Mouse (Mus musculus) fibroblast of lung, adult 2 months (primary cell): Measurements from ENCODE around the gene Arpp19.

ENCODE experiments used
- DNase-seq: peaks from one replicate; pipeline ENCODE4 v3.0.0-alpha.2; 2011; ENCODE audit warnings: low read depth

Arpp19 gene

DNA sequence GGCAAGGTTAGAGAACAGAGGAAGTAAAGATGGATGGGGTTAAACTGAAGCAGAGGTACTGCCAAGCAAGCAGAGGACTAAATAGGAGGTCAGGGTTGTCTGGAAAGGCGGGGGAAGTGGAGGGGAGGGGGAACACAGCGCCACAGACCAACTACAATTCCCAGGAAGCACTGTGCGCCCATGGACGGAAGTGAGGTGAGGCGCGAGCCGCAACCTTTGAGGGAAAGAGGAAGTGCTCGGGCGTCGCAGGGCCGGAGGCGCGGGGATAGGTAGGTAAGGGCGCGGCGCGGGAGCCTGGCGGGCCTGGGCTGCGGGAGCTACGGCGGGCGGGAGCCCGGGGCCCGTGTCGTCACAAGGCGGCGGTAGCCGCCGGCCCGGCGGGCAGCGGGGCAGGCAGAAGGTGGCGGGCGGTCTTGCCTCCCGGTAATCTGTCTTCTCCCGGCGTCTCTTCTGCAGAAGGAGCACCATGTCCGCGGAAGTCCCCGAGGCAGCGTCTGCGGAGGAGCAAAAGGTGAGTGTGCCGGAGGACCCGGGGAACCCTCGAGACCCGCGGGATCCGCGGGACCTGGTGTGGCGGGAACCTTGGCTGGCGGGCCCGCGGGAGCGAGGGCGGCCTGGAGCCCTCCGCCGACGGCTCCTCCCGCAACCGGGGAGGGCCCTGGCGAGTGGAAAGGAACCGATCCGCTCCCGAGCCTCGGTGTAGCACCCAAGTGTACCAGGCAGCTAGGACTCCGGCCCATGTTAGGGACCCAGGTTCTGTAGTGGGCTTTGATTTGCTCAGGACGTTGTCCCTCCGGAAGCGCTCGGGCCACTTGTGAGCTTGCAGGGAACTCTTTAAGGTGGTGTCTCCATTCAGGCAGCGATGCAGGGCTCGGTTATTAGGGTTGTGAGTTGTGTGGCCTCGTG, at the start of gene Arpp19:
TSS of gene Arpp19 (plus strand) at position 164 of the 906 bp plus-strand sequence.
- DNase-seq = peak; percentile 53

DNA sequence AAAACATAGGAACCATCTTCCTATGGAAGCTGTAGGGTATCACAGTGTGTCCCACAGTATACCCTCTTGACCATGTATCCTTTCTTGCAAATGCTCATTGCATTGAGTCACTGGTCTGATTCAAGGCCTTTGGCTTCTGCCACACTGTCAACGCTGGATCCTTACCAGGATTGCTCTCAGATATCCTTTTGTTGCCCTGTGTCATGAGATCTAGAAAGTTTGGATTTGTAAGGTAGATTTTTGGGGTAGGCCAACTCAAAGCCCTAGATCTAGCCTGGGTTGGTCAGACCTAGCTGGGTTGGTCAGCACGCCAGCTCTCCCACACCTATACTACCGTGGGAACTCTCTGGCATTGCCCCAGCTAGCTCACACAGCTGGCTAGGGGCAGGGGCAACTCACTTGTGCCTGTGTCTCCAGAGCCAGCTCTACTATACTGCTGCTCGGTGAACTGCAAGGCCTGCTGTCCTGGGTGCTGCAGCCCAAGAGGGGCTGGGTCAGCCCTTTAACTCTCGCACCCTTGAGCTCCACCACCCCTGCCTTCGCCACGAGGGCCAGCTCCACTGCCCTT, 48.4 kb upstream of the Arpp19 start:
- no peak for DNase-seq

DNA sequence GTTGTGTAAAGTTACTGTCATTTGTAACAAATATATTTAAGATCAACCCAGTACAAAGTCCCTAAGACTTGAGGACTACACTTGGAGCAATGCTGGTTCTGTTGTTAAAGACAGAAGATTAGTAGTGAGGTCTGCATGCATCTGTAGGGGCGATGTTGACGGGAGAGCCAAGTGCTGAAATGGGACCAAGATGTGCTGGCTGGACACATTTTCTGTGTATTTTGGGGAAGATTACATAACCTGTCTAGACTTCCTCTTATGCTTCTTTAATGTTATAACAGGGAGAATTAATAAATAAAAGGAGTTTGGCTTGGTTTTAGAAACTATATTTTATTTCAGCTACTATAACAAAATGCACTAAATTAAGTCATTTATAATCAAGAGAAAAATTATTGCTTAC, 47.4 kb upstream of the Arpp19 start:
- DNase-seq = no peak

DNA sequence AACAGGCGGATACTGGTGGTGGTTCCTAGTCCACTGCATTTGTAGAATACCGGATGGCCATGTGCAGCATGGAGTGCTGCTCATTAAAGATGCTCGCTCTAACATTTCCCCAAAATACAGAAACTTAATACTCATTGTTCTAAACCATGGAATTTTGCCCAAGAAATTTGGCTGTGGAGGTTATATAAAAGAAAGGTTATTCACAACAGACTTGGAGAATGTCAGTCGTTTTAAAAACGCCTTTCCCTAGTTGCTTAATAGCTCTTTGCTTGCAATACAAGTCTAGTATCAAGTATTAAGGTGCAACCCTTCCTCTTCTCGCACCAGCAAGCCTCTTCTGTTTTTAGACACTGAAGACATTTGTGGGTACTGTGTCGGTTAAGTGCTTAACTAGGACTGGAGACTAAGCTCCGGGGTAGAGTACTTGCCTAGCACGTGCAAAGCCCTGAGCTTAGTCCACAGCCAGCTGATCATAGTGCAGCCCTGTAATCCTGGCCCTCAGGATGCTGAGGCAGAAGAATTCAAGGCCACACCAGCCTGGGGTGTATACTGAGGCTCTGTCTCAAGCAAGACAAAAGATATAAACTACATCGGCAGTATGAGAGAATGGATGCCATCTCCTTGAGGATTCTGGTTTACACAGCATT, 42.7 kb upstream of the Arpp19 start:
- no peak for DNase-seq

DNA sequence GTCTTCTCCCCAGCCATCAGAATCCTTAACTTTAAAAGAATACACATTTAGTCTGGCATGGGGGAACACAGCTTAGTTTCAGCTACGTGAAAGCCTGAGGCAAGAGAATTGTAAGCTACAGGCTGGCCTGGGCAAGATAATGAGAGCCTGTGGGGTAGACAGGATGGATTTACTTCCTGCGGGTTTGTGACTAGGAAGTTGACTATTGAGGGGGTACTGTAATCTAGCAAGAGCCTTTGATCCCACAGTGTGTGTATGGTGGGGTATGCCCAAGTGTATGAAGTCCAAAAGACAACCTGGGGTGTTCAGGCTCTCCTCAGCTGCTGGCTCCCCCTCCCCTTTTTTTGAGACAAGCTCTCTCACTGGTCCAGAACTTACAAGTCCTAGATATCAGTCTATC, 41.1 kb upstream of the Arpp19 start:
- DNase-seq = no peak

DNA sequence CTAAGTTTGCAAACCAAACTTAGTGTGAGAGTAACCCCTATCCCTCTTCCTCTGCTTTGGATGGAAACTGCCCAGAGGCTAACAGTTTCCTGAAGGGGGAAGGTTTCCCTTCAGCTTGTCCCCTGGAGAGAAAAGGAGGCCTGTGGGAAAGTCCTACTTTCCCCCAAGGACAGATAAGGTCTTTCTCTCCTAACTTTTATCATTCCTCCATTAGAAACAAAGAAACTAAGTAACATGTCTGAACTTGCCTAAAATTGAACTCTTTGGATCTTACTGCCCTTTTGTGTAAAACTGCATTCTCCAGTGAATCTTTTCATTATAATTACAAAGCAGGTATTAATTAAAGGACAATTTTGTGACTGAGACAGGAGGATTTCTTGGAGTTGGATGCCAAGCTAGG, 39.4 kb upstream of the Arpp19 start:
- no peak for DNase-seq

DNA sequence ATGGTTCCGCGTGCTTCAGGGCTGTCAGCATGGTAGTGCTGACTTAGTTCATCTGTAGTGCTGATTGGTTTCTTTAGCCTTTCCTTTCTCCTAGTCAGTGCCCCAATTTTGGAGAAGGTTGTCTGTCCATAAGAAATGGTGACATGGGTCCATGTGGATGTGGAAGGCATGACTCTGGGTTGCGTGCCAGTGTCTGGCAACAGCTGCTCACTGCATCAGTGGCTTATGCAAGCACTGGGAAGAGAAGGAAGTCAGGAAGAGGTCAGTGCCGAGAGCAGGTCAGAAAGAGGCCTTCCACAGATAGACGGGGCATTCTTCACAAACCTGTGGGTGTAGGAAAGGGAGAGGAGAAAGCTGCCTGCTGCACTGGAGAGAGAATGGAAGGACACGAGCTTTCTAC, 36.4 kb upstream of the Arpp19 start:
- DNase-seq = no peak

DNA sequence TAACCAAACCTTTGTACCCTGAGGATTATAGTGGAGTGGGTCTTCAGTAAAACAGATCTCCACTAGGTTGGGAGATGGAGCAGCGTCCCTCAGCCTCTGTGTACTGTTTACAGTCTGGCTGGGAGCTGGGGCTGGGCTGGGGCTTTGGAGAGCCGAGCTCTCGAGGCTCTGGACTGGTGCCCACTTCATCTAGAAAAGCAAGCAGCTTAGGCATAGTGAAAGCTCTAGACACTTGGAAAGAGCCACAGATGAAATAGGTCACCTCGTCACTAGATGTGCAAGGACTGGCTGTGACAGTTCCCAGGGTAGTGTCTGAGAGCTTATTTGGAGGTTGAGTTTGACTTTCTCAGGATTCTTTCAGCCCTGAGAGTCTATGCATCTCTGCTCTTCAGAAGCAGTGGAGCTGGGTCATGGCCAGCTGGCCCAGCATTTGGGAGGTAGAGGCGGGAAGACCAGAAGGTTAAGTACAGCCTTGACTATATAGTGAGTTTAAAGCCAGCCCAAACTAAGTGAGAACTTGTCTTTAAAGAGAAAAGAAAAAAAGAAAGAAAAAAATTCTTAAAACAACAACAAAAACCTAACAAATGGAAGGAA, 35.7 kb upstream of the Arpp19 start:
- no peak for DNase-seq

DNA sequence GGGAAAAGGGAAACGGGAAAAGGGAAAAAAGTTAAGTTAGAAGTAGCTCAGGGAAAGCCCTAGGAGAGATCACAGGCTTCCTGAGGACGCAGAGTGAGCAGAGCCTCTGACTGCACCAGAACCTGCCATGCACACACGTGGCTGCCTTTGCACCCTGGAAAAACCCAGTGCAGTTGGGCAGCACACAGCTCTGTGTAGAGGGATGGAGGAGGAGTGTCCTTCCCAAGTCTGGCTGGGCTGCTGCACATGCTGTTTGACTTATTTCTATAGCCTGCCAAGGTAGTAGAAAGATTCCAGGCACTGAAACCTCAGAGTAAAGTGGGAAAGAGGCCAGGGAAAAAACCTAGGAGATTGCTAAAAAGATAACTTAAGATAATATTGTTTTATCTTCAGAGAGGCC, 35.2 kb upstream of the Arpp19 start:
- no peak for DNase-seq

DNA sequence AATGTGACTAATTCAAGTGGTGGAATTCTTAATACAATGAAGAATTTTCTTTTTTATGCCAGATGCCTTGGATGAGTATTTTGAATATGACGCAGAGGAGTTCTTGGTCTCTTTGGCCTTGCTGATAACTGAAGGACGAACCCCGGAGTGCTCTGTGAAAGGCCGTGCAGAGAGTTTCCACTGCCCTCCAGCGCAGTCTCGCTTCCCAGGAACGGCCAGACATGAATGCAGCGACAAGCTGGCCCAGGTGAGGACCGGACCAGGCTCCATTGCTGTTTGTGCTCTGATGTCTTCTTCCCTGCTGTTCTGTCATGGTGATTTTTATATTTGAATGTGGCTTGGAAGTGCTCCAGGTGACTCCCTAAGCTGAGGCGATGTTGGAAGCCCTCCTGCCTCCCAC, 33.2 kb upstream of the Arpp19 start:
- DNase-seq = no peak

DNA sequence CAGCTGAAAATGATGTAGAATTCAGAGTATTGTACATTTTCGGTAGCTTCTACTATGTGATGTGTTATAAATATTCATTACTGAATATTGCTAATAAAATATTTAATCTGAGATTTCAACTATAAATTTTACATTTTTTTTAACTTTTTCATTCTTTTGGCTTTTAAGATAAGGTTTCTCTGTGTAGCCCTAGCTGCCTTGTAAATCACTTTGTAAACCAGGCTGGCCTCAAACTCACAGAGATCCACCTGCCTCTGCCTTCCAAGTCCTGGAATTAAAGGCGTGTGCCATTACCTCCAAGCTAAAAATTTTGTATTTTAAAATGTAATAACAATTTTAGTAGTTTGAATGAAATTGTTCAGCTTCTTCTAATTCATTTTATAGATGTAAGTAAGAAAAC, 20.8 kb upstream of the Arpp19 start:
- no peak for DNase-seq

DNA sequence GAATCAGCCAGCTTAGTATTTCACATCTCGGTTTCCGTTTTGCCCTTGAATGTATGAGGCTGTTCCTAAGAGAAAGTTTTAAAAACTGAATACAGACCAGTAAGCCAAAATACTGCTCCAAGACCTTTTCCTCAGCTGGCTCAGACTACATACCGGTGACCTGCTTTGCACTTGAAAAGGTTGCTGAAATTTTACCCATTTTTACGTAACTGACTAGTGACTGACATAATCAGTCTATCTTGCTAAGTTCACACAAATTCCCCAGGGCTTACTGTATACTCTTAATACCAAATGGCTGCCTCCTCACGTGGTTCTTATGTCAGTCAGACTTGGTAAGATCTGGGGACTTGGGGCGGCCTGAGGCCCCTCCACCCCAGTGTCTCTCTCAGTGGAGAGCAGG, 18.2 kb upstream of the Arpp19 start:
- no peak for DNase-seq

DNA sequence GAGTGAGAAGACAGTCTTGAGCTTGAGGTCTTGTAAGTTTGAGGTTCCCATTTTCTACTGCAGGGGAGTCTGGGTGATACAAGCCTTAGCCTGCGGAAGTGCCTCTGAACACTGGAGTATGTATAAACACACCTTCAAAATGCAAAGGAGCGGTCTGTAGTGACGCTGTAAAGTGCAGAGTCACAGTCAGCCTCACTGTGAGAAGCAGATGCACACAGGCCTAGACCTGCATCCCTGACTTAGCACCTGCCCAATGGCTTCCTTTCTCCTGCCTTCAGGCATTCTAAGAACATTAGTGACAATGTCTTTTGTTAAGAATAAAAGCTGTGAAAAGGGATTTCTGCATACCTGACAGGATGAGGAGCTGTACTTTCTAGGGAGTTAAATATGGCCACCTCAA, 17.8 kb upstream of the Arpp19 start:
- no peak for DNase-seq

DNA sequence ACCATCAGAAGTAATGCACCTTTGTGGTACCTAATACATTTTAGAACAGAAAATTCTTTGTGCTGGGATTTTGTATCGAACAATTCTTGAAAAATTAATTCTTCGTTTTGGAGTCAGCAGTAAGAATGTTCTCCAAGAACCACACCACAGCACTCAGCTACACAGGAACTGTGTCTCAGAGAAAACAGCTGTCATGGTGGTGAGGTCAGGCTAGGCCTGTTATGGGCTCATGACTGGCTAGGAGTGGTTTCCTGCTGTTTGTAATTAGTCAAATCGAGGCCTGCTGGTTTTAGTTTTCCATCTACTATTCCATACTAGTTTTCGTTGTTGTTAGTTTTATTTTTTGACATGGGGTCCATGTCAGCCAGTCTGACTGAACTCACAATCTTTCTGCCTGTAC, 16.9 kb upstream of the Arpp19 start:
- peak; percentile 56 for DNase-seq

DNA sequence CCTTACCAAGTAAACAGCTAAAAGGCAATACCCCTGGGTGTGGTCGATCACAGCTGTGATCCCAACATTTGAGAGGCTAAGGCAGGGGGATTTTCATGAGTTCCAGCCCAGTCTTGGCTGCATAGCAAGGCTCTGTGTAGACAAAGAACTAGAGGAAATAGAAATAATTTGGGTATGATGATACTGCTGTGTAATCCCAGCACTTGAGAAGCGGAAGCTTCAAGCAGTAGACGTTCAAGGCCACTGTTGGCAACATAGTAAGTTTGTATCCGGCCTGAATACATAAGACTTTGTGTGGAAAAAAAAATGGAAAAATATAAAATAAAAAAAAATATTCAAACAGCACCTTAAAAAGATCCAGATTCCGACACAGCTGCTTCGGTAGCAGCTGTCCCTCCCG, 14.9 kb upstream of the Arpp19 start:
- DNase-seq = no peak

DNA sequence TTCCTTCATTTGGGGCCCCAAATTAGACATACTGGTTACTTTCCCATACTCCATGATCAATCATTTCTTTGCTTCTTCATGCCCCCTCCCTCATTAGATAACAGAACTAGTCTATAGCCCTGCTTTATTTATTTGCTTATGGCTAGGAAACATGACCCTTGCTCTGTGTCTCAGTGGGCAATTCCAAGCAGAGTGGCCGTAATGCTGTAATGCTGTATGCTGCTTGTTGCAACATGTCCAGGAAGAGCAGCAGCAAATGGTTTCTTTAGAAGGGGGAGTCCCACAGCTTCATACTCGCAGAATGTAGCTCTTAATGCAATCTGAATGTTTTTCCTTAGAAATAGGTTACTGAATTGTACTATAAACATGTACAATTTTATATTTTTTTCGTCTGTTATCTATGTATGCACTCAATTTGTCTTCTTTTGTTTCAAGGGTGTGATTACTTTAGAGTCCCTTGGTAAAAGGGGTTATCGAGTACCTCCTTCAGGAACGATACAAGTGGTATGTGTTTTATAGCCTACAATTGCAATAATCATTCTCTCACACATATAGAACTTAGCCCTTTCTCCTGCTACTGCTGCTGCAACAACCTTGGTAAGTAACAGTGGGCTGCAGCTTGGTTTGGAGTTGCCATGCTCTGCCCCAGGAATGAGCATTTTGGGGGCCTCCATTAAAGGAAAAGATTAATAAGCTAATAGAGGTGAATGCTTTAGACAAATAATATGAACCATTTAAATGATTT, 14.1 kb upstream of the Arpp19 start:
- no peak for DNase-seq

DNA sequence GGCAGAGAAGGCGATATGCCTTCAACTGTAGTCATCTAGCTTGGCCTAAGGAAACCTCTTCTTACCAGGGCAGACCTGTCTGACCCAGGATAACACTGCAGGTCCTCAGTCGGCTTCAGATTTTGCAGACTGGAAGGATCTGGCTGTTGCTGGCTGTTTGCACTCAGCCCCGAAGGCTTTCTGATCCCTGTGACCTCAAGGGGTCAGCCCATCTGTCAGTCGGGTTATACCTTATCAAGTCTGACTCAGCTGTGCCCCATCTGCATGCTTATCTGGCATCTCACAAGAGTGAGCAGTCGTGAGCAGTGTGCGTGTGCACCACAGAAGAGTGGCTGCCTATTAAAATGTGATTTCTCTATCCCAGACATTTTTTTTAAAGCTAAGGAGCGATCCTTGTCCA, 13.3 kb upstream of the Arpp19 start:
- DNase-seq = no peak

DNA sequence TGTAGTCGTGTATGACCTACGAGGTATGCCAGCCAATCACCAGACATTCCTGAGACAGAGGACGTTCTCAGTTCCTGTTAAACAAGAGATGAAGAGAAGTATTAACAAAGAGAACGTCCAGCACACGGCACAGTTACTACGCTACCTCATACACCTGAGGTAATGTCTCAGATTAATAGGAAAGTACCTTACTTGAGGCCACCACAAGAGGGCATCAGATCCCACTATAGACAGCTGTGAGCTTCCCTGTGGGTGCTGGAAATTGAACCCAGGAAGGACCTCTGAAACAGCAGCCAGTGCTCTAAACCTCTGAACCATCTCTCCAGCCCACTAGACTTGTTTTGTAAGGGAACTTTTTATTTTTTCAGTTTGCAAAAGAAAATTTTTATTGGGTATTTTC, 11.7 kb upstream of the Arpp19 start:
- no peak for DNase-seq

DNA sequence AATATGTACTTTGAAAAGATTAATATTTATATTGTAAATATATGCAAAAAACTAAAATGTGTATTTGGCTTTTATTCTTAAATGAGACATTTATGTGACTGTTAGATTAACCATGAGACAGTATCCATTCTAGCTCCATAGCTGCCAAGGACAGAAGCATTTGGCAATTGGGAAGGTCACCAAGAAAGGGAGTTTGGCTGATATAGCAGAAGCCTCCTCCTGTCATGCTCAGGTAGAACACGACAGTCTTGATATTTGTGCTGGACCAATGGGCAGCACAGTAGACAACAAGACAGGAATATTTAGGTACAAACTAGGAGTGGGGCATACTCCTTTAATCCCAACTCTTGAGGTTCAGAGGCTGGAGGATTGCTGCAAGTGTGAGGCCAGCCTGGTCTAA, 5.0 kb upstream of the Arpp19 start:
- no peak for DNase-seq

DNA sequence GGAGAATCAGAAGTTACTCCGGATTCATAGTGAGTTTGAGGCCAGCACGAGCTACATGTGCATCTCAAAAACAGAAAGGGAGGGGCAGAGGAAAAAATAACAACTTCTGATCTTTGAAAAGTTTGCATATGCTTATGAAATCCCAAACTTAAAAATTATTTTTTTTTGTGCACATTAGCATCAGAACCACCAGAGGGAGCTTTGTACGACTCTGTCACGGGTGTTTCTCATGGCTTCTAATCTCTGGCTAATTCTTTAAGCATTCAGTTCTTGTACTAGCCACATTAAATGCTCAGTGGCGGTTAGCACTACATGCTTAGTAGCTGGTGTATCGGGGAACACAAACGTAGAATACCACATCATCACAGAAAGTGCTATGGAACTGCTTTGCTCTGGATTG, 4.3 kb upstream of the Arpp19 start:
- no peak for DNase-seq

DNA sequence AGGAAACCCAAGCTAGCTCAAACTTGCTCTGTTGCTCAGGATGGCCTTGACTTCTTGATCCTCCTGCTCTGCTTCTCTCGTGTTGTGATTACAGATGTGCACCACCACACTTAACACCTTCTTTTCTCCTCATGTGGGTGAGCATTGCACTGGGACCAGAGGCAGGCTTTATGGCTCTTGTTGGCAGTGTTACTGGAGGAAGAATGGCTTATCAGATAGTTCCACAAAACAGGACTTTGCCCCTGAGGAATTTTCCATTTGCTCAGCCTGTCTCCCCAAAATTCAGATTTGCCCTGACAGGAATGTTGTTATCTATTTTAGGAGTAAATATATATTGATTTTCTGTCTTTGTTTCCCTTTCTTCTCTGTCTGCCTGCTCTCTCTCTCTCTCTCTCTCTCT, 2.7 kb upstream of the Arpp19 start:
- no peak for DNase-seq

DNA sequence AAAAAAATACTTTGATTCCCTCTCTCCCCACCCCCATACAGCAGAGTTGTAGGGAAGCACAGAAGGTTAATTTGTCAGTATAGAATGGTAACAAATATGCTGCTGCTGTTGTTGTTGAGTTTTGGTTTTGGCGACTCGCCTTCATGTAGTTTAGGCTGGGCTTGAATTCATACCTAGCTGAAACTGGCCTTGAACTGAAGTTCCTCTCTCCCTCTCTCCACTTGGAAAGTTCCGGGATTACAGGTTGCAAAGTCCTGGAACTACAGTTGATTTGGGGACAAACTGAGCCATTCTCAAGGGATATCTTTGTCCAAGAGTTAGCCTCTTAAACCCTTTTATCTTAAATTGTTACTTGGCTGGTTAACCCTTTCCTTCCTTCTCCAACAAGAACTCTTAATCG, 1.5 kb upstream of the Arpp19 start:
- DNase-seq = no peak
